Mouse (Mus musculus) spleen, postnatal 4 days (tissue): ENCODE measurements at regions not wholly inside any gene's neighbourhood (a gene's known extent, or its start where the extent isn't known, plus 50 kb on each side); places are given as distances from the start of the nearest gene placed in this dataset.

ENCODE experiments used
- DNase-seq, 2 experiments: peaks; one replicate each; pipeline ENCODE4 v3.0.0; 2022; ENCODE audit warnings: low spot score in 2 of 2

DNA sequence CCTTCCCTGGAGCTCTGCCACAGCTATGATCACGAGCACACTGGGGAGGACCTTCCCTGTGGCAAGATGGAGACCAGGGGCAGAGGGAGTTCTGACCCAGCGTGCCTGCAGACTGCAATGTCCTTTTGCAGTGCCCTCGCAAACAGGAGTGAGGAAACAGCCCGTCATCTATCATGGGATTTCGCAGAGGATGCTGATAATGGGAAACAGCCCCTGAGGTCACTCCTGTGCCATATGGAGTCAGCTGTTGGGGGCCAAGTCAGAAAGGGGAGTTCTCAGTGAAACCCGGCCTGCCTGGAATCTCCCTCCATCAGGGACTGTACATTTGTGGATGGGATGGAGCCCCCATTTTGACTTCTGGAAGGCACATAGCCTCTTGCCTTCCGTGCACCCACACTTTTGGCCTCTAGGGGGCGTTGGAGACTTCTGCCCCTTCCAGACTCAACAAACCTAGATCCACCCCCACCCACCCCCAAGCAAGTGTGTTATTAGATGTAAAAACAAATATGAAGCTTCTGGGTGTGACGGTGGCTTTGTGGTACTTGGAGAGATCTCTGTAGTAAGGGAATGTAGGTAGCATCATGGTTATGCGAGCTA is 98.1 kb downstream of the Kdr start:
- DNase-seq = no peak

DNA sequence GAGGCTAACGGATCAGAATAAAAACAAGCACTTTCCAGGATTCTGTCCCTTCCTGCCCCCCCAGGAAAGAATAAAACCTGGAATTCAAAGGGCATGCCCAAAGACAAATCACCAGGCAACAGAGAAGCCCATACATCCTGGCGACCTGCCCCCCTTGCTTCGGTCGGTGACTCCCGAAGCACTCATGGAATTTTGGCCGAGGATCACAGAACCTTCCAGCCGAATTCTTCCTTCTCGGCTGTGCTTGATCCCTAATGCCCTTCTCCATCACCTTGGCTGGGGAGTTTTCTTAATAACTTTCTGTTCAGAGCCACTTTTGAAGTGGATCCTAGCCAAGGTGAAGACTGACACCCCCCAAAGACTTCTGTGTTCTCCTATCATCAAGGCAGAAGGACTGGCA is 99.9 kb downstream of the Kdr start:
- no peak for DNase-seq

DNA sequence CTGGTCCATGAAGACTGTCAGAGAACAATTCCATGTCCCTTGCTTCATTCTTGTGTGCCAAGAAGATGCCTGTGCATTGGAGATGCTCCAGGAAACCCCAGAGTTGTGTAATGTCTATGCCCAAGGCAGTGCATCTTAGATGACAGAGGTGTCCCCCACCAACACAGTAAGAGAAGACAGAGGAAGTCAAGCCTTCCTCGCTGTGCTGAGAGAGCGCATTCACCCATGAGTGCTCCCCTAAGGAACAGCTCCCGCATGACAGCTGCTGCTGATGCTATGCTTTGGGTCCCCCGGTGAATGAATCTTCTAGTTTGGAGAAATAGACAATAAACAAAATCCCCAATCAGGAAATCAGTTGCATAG is 100.7 kb downstream of the Kdr start:
- DNase-seq = no peak

DNA sequence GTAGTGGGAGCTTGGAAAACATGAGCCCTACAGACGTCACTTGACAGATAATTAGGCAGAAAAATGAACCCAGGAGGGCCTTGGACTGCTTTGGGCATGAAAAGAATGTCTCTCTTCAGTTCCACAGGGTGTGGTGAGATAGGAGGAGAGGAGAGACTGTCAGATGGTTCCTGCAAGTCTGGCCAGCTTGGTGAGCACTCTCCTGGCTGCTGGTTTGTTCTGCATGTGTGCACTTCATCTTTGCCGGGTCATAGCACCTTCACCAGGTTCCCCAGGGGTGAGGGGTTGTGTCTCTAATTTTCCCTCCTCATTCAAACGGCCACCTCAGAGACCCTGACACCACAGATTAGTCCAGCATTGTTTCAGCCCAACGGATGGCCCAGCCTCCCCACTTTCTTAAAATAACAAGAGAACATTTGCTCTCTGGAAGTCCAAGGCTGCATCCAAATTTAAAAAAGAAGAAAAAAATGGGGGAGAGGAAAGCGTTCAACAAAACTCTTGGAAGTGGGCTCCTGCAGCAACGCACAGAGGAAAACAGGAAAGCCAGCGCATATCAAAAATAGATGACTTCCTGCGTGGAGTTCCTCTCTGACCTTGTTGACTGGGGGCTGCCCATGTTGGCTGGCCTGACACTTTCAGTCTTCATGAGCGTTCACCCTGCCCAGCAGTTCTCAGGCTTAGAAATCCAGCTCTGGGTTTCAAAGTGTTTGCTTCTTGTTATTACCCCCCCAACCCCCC is 101.2 kb downstream of the Kdr start:
- DNase-seq = no peak

DNA sequence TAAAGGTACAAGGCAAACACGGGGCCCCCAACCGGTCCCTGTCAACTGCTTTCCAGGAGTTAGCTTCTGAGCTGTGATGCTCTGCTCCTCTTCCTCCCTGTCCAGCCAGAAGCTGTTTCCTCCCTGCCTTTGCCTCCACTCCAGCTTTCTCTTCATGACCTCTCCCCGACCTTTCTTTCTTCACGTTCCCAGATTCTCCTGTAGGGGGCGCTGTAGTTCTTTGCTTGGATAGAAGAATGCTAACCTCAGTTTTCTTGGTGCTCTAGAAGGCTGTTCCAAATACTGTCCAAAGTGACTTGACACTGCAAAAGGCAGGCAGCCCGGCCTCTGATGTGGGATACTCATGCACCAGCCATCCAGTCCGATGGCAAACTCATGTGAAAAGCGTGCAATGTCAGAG is 107.1 kb downstream of the Kdr start:
- peak; percentile 59 to 83 for DNase-seq

DNA sequence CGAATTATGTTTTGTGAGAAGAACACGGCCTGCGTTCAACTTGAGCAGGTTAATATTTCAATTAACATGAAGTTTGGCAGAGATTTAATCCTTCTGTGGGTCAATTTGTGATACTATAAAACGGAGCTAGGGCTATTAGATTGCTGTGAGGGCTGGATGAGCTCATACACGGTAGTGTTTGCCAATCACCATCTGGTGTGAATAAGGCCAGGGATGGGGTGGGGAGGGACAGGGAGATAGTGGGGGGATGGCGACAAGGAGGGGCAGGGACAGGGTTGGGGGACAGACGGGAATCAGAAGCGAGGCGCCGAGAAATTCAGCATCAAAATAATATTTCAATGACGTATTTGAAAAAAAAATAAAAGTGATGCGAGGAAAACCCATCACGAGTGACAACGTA is 107.6 kb downstream of the Kdr start:
- no peak for DNase-seq

DNA sequence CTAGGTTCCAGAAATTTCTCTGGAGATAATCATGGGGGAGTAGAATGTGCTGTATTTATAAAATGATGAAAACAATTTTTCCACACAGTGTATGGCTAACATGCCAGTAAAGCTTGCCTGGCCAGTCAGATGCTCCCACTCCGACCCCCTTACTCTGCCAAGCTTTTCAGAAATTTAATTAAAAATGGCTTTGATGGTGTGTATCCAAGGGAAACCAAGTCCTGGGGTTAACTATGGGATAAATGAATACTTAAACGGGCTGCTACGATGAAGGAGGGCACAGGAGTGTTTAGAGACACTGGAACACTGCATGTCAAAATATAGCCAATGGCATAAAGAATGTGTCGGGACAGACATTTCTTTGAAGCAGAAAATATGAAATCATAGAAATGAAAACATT is 108.7 kb downstream of the Kdr start:
- DNase-seq = no peak

DNA sequence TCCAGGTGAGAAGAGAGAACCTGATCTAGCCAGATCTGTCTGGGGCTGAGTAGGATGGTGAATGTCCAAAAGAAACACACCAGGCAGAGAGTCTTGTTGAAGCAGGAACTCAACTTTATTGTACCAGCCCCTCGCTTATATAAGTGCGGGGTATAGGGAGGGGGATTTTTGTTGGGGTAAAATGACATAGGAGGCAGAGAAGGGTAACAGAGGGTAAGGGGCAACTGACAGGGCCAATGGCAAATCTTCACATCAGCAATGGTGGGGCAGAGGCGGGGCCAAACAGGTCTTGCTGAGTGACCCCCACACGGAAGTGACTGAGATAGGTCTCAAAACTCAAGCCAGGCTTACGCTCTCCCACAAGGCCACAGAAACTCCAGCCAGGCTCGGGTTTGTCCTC is 113.2 kb downstream of the Kdr start:
- no peak for DNase-seq

DNA sequence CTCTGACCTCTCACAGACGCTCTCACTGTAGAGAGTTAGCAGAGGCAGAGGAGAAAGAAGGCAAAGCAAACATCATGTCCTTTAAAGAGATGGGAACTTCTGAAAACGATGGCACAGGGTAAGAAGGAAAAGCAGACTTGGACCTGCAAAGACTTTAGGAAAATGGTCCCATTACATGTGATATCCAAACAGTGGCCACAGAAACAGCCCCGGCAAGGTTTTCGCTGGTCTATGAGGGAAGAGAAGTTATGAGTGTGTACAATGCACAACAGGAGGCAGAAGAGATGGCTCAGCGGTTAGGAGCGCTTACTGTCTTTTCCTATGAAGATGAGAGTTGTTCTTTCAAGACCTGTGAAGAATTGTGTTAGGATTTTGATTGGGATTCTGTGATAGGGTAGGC is 114.9 kb downstream of the Kdr start:
- no peak for DNase-seq

DNA sequence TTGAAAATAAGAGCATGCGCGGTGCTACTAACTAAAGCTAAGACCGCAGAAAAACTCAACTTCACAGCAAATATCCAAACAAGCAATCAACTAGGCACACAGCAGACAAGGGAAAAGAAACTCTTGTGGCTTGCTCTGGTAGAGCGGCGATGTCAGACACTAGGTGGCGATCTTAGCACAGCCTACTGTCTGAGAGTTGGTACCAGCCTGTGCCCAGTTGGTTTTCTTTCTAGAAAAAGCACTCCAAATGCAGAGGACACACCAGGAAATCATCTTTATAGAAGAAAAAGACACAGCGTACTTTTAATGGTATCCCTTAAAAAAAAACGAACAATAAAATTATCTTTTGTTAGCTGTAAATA is 115.6 kb downstream of the Kdr start:
- no peak for DNase-seq

DNA sequence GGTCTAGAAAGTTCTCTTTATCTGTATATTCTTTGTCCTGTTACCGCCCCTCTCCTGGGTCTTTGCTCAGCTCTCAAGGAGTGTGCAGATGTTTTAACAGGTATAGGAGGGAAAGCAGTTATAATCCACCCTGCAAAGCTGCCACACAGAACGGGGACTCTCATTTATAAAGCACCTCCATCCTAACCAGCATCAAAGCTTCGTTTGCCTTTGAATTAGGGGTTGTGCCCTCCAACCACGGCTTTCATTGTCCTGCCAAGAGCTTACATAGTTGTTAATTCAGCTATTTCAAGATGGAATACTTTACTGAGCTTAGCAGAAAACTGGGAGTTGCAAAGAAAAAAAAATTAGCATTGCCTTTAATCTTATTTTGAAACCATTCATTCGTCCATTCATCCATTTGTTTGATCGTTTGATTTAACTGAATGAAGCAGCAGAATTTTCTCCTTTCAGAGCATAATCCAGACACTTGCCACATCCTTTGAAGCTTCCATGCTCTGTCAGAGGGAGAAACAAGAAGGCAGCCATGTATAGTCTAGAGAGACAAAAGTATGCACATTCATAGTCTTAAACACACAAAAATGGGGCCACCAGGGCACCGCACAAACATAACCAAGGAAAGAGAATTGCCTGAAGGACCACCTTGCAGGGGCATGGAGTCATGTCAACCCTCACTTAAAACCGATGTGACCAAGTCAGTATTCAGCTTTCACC is 116.2 kb downstream of the Kdr start:
- no peak for DNase-seq

DNA sequence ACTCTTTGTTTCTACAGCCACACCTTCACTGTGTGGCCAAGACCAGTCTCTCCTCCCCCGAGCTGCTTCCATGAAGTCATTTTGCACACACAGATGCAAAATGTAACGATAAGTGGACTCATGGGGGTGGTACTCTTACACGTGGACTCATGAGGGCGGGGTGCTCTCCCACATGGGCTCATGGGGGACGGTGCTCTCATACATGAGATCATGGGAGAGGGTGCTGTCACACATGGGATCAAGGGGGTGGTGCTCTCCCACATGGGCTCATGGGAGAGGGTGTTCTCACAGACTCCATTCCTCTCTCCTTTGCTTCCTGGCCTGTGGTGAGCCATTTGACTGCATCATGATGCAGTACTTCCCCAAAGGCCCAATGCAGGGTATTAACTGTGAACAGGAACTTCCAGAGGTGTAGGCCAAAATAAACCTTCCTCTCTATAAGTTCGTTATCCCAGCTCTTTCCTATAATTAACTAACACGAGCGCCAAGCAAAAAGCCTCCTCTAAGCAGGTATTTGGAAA is 118.9 kb downstream of the Kdr start:
- no peak for DNase-seq

DNA sequence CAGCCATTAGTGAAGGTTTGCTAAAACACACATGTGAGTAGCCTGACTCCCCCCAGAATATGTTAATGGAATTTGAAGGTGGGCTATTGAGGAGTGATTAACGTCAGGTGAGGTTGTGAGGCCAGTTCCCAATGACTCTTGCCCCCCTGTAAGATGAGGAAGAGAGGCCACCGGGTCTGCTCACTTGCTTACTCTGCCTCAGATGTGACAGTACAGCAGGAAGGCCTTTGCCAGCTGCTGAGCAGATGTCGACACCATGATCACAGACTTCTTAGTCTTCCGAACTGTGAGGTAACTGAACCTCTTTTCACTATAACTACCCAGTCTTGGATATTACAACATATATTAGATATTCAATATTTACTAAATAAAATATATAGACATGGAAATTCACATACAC is 127.4 kb downstream of the Kdr start:
- no peak for DNase-seq

DNA sequence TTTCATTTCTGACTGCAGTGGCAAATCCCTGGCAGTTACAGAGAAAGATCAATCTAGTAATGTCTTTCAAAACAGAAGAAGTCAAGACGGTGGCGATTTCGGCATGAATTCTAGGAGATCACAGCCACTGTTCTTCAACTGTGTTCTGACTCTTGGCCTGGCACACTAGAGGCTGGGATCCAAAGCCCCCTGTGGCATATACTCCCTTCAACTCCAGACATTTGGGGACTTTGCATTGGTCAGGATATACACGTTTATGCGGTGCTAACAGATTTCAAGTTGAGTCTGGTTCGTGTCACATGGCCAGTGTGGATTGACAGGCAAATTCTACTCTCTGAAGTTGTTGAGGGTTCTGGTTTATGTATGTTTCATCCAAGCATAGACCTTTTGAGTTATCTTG is 130.3 kb downstream of the Kdr start:
- DNase-seq = no peak

DNA sequence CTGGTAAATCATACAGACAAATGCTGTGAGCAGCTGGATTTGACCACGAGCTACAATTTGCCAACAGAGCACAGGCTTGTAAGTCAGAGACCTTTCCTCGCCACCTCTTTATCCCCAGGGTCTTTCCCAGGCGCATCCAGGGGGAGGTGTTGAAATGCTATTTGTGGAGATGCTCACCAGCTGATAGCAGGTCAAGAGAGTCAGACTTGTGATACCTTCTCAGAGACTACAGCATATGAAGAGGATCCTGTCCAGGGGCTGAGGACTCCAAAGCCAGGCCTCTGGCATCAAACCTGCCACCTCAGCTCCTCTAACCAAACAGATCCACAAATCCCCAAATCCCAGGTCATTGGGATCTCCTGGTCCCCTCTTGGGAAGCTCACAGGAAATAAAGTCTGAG is 130.9 kb downstream of the Kdr start:
- no peak for DNase-seq

DNA sequence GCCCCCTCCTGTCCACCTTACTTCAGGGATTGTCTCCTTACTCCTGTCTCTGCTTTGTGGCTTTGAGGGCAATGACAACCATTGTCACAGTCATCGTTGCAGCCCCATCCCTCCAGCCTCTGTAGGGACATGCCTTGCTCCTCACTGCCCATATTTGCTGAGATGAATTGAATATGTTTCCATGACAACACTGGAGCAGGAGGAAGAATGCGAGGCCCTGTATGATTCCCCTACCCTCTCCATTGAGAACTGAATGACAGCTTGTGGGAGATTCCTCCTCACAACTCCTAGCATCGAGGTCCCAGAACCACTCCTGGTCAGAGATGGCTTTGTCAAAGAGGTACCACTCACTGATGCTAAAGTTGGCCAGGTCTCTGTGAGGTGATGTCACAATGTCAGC is 132.2 kb downstream of the Kdr start:
- no peak for DNase-seq

DNA sequence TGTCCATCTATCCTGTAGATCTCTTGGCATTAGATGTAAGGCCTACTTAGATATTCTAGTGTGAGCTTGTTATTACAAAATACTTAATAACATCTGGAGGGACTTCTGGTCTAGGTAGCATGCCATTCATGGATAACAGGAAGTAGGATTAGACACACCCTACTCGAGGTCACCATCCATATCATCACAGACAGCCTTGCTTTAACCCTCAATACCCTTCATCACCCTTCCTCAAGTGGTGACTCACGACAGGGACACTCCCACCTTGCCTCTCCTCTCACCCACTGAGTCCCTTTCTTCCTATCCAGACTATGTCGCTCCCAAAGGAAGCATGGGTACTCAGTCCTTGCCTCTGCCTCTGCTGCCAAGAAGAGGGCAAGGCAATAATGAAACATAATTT is 134.5 kb downstream of the Kdr start:
- no peak for DNase-seq

DNA sequence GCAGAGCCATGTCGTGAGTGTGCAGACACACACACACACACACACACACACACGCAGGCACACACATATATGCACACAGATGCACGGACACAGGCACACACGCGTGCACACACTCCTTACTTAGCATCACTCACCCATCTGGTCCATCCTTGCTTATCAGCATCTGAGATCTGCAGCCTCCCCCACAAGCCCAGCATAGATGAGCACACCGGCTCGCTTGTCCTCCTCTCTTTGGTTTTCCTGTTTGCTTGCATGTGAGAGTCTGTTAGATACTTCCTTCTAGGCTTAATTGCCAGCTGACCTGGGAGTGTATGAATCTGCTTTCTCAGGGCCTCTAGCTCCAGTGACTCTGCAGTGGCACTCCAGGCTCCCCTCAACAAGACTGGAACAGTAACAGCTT is 137.8 kb downstream of the Kdr start:
- no peak for DNase-seq

DNA sequence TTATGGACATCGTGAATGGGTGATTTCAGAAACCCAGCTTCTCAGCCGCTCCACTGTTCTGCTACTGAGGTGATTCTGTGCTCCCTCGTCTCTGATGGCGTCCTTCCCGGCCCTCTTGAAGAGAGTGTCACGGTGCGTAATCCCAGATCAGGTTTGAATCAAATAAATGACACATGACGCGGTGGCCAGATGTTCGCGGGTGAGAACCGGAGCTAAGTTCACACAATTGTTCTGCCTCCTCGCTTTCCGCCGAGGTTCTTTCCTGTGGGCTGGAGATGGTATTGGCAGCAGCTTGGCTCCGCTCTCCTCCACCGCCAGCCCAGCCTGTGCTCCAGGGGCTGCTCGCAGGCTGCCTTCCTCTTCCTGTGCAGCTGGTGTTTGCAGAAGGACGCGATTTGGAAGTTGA is 142.7 kb downstream of the Kdr start:
- DNase-seq = peak in 1 of 2 experiments; percentile 22

DNA sequence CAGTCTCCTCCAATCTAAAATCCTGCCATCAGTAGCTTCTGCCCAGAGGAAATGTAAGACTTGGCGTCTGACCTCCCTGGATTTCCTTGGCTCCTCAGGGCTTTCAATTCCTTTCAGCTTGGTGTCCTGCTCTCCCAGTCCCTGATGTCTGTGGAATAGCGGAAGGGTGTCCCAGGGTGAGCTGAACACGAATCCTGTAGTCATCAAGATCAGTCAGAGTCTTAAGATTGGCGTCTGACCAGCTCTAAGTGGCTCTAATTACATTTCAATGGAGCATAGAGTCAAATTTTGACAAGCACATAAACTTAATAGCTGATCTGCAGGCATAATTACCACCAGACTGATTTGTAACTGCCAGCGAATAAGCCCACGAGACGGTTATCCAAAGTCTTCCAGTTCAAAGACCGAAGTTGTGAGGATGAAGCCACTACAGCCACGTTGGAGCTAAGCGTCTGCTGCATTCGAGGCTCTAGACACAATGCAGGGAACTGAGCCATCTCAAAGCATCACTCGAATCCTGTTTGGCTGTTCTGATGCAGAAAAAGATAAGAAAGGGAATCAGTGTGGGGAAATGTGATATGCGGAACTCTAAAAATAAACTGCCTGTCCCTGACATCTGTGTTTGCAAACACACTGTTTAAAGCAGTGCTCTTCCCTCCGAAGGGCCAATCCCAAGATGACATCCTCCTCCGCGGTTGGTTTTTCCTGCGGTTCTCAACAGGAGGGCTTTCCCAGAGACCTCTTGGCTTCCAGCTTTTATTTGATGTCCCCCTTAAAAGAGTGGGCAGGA is 143.3 kb downstream of the Kdr start:
- DNase-seq = no peak

DNA sequence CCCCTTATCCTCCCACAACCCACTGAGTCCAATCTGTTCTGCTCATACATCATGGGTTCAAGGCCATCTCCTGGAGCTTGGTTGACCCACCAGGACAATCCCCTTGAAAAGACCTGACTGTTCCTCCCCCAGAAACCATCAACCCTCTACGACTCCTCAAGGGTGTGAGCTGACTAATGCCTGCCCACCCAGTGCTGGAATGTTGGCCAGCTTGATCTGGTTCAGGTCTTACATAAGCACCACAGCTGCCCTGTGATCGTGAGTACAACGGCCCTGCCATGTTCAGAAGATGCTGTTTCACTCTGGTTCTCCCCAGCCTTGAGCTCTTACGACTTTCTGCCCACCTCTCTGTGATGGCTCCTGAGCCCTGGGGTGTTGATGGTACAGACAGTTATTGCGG is 145.9 kb downstream of the Kdr start:
- DNase-seq = no peak

DNA sequence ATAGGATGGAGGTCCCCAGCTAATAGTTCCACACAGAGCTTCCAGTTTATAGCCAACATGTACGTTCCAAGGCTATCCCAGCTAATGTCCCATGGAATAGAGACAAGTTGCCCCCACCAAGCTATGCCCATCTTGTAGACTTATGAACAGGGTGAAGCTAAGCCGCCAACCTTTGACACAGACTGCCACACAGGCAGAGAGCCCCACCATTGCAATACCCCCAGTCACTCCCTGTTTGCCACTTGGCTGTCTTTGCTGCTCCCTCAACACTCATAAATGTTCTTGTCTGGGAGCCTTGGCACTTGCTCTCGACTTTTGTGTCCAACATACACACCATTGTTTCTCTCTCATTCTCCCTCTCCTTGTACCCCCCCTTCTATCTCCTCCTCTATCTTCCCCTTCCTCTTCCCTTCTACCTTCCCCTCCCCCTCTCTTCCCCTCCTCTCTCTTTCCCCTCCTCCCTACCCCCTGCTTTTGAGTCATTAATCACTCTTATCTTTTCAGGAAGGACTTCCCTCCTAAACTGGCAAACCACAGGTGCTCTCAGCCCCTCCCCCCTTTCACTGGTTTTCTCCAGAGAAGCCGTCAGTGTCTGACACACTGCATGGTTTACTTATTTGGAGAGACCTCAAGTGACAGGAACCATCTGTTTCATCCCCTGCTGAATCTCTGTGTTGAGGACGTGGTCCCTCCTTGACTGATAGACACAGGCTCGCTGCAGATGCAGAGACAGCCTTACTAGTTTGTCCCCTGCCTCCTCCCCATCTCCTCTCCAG is 148.2 kb downstream of the Kdr start:
- no peak for DNase-seq
